ENCODE assay signal across 14 mouse cellular contexts in genomic region chr7:95799022-95799421, GRCm38 (mm10).
"Had no signal": no experiment of that assay in that cellular context is flagged by ENCODE, and none has a peak within 500 bp of the region (broad histone marks: within the 10 kb centered on the region; RNA-seq: fewer than 3 reads in every experiment).

No protein-coding gene starts in this region.

- H3K27me3 ChIP-seq: liver, embryonic 15.5 days; neural tube, embryonic 15.5 days; stomach, embryonic 15.5 days had no signal

- H3K4me1 ChIP-seq: limb, embryonic 10.5 days; liver, embryonic 15.5 days; neural tube, embryonic 15.5 days; stomach, embryonic 15.5 days had no signal

- DNase-seq: kidney, adult 11 months; kidney, postnatal 10 days; kidney, postnatal 4 days; lung, postnatal 14 days; midbrain, embryonic 14.5 days; thymus, postnatal 36 days had no signal

- H3K27ac ChIP-seq: hindbrain, postnatal 0 days; layer of hippocampus, adult 2 months; limb, embryonic 10.5 days; liver, embryonic 15.5 days; neural tube, embryonic 15.5 days; stomach, embryonic 15.5 days had no signal

- H3K4me3 ChIP-seq: layer of hippocampus, adult 2 months; limb, embryonic 10.5 days; liver, embryonic 15.5 days; myocyte; neural tube, embryonic 15.5 days; stomach, embryonic 15.5 days had no signal

- H3K4me2 ChIP-seq: liver, embryonic 11.5 days; liver, embryonic 15.5 days; neural tube, embryonic 15.5 days; stomach, embryonic 15.5 days had no signal

- H3K36me3 ChIP-seq: limb, embryonic 10.5 days; liver, embryonic 15.5 days; neural tube, embryonic 15.5 days; stomach, embryonic 15.5 days had no signal

- ATAC-seq: hindbrain, postnatal 0 days had no signal

- H3K9me3 ChIP-seq: limb, embryonic 10.5 days; liver, embryonic 15.5 days; neural tube, embryonic 15.5 days; stomach, embryonic 15.5 days had no signal

- H3K9ac ChIP-seq: liver, embryonic 15.5 days; neural tube, embryonic 15.5 days; stomach, embryonic 15.5 days had no signal
